Mouse (Mus musculus) layer of hippocampus, adult 9-10 months (tissue): ENCODE results near the gene Gdpd4.

Experiments
- DNase-seq: peaks from one replicate; pipeline ENCODE4 v3.0.0; 2022; ENCODE audit warnings: low spot score

The Gdpd4 gene

DNA sequence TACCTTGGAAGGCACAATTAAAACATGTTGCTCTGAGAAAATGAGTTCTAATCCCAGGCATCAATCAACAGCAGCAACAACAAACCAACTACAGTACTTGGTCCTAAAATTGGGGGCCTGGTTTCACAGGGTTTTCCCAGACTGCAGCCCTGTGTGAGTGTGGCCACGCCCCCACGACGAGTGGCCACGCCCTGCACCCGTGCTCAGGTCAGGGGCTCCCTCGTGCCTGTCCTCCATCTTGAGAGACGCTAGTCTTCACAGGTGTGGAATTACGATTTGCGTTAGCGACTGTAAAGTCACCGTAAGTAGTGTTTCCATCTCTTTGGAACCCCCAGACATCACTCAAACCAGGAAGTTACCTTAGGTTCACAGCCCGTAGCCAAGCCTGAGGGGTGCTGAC is at the start of gene Gdpd4:
TSS of gene Gdpd4 (plus strand) at position 214 of the 400 bp plus-strand sequence.
- DNase-seq = no peak

DNA sequence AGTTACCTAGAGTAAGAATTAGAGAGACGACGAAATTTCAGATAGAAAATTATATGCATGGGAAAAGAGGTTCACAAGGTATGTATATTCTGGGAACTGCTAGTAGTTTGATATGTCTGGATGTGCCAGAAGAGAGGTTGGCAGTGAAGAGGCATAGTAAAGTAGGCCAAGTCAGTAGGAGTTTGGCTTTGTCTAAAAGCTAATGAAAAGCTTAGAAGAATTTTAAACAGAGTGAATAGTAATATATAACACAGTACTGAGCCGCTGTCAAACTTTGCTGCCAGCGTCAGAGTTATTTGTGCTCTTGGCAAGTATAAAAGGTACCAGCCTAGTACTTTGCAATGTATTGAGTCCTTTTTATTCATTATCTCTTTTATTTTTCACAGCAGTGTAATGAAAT is 47.4 kb upstream of the Gdpd4 start:
- no peak for DNase-seq

DNA sequence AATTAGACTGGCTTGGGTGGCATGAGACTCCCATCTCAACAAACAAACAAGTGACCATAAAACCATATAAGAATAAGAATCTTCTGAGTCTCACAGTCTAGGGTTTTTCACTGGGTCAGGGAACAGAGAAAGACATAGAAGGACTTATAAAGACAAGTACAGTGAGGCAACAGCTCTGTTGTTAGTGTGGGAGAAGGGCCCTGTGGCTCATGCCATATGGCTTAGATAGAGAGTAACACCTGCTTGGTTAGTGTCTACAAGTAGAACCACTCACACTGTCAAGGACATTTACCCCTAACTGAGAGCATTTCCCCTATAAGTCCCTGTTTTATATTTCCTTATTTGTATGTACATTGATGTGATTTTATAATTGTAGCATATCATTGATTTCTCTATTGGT is 46.4 kb upstream of the Gdpd4 start:
- no peak for DNase-seq

DNA sequence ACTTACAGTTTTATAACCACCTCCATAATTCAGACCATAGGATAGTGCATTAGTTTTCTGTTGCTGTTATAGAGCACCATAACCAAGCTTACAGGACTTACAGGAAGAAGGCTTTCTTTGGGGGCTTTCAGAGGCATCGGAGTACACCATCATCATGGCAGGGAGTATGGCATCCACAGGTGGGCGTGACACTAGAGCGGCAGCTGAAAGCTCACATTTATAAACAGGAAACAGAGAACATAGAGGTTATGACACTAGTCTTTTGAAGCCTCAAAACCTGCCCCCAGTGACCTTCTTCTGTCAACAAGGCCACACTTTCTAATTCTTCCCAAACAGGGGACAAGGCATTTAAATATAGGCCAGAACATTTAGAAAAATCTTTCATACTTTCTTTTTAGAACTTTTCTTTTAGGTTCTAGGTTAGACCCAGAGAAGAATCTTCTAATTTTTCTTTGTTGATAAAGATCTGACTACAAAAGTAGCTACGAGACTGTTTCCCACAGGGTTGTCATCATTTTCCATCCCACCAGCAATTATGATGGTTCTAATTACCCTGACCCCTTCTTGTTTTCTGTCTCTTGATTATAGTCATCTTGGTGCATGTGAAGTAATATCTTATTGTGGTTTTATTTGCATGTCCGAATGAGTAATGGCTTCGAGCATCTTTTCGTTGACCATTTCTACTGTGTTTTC is 41.8 kb upstream of the Gdpd4 start:
- no peak for DNase-seq

DNA sequence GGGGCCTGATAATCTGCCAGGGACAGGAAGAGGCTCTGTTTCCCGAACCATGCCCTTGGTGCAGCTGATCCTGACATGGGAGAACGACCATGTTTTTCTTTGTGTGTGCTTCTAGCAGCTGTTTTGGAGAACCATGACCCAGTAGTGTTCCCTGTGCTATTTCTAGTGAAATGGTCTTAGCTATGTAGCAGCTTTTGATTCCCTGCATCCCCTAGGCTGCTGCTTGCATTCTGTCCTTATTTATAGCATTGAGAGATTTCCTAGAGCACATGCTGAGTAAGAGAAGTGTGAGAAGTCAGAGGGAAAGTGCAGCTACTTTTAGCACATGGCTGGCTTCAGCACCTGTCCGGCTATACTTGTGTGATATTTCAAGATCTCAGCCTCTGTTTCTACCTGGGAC is 8.1 kb upstream of the Gdpd4 start:
- DNase-seq = no peak

DNA sequence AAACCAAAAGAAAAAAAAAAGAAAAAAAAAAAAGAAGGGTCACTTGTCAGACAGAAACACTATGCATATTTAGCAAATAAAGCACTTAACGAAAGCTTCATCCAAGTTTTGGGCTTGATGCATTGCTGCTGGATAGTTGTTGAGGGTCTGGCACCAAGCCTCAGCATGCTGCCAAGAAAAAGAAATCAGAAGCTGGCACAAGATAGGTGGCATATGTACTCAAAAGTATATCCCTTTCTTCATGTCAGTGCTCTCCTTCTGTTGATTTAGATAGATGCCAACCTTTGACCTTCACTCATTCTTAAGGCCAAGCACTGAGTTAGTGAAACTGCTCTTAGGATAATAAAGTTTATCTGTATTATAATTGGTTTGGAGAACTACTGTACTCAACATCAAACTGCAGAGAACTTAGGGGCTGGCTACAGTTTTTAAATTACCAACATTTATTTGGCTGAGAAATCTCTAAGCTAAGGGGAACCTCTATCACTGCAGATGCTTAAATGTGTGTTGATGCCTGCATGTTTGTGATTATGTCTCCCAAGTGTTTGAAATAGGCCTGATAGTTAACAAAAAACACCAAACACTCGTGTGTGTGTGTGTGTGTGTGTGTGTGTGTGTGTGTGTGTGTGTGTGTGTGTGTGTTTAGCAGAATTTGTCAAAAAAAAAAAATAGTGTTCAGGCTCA is 4.8 kb upstream of the Gdpd4 start:
- DNase-seq = no peak

DNA sequence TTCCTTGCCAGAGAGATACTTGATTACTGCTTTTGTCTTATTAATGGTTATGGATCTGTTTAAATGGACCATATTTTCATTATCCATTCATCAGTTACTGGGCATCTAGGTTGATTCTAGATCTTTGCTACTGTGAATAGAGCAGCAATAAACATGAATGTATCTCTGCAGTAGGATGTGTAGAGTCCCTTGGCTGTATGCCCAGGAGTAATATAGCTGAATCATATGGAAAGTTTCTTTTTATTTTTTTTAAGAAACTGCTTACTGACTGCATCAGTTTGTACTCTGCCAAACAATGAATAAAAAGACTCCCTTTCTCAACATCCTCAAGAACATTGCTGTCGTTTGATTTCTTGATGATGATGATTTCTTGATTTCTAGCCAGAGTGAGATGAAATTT is 6.1 kb downstream of the Gdpd4 start:
- DNase-seq = no peak

DNA sequence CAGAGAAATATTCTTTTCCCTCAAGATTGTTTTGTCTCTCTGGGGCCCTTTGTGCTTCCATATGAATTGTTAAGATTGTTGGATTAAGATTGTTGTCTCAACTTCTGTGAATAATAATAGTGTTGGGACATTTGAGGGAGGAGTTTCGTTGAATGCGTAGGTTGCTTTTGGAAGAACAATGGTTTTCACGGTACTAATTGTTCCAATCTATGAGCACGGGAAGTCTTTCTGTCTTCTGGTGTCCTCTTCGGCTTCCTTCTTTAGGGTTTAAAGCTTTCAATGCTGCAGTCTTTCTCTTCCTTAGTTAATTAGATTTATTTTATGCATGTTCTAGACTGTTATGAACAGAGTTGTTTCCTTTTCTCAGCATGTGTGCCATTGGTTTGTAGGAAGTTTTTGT is 7.2 kb downstream of the Gdpd4 start:
- no peak for DNase-seq

DNA sequence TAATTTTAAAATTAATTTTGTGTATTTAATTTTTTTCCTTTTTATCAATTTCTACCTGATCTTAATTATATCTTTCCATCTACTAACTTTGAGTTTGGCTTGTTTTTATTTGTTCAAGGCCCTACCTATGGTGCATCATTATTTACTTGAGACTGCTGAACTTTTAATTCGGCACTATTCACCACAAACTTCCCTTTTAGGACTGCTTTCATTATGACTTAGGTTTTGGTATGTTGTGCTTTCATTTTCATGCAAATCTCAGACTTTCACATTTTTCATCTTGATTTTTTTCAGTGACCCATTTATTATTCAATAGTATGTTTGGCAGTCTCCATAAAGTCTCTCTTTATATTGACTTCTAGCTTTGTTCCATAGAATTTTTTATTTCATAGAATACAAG is 24.7 kb downstream of the Gdpd4 start:
- no peak for DNase-seq

DNA sequence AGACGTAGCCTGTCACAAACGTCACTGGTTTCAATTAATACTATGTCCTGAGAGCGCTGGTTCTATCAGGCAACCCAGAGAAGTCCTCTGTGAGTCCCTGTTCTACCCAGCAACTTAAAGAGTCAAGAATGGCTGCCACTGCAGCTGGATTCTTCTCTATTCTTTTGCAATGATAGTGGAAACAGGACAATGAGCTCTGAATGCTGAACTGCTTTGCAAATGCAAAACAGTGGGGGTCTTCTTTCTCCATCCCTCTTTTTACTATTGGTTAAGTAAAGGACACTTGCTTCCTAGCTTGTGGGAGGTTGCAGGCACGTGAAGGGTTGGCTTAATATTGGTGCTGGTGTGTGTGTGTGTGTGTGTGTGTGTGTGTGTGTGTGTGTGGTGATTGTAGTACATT is 52.7 kb downstream of the Gdpd4 start:
- no peak for DNase-seq

DNA sequence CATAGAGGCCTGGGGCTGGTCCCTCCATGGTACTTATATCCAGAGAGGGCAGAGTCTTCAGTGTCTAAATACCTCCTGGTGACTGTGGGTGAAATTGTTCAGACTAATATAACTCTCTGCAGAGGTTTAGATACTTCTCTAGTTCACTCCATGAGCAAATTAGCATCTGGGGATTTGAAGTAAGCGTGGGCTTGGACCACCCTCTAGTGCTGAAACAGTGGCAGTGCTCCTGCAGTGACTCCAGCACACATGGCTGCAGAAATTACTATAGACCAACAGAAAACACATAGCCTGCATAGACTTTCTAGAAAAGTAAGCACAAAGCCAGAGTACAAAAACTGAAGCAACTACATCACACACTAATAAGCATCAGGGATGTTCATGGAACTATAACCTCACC is 57.7 kb downstream of the Gdpd4 start:
- peak; percentile 50 for DNase-seq

DNA sequence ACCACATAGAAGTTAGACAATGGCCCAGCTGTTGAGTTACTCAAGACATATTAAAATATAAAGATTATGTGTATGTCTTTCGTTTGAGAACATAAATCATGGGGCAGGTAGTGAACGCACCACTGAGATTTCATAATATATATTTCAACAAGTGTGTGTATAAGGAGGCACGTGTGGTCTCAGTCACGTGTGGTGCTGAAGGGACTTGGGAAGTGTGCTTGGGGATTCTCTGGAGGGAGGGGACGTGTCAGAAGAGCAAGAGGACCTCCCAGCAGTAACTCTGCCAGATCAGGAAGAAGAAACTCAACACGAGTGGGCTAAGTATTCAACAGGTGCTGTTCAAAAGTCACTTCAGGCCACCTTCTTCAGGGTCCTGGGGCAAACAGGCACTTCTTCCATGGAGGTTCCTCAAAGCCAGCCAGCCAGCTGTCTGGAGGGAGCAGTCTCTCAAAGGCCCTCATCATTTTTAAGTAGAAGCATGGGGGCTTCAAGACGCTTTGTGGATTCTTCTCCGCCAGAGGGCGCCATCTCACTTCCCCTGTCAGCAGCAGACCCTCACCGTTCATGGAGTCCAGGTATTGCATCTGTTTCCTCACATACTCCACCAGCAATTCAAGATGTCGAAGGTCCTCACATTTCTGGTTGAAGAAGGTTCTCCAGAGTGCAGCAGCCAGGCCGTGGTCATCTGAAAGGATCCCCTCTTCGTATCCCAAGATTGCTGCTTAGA is 64.5 kb downstream of the Gdpd4 start:
- no peak for DNase-seq

DNA sequence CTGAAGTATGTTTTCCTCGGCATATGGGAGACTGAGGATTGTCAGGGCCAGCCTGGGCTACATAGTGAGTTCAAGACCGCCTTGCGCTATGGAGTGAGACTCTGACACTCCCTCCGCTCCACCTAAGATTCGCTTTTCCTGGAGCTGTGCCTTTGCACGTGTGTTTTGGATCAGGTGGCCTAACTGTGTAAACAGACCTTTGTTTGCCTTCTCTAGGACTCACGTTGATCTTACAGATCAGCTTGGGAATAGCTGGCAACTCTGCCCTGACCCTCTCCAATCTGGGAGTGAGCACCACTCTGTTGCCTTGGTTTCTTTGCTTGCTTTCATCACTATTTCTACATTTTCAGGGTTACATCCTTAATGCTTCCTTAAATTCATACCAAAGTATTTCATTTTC is 82.9 kb downstream of the Gdpd4 start:
- DNase-seq = no peak

DNA sequence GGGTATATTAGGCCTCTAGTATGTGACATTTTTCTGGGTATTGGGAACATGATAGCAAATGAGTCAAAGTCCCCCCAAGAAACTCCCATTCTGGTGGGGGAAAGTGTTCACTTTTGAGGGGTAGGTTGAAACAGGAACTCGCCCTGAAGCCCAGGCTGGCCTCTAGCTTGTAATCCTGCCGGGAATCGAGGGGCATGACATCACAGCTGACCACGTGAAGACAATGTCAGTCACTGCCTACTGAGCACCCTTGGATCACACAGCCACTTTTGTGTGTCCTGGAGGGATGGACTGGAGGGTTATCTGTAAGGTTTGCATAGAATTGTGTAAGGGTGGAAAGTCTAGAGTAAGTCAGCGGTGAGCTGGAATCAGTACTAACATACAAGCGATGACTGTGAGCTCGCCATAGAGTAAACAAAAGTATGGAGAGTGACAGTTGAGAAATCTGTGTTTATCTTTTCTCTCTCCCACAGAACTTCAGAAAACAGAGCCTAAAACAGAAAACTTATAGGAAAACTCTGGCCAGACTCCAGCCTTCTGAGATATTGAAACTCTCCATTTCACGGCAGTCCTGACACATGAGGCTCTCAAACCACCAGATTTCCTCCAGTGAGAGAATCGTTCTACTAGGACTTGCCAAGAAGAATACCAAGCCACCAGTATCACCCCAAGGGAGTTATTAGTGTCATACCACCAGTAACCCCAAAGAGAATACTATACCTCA is 128.5 kb downstream of the Gdpd4 start:
- DNase-seq = no peak

DNA sequence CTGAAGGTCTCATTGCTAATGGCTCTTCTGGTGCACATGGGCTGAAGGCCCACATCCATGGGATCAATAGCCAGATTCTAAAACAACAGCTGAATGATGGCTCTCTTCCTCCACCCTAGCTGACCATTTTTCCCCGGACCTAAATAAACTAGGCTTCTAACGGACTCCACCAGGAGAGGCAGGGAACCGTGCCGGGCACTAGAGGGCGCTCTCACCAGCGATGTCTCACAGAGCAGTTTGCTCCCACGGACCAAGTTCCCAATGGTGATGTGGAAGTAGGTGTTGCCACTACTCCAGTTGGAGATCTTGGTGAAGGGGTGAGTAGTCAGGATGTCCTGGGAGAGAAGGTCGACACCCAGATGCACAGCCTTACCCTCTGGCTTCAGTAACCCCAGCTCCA is 132.2 kb downstream of the Gdpd4 start:
- DNase-seq = peak; percentile 22

DNA sequence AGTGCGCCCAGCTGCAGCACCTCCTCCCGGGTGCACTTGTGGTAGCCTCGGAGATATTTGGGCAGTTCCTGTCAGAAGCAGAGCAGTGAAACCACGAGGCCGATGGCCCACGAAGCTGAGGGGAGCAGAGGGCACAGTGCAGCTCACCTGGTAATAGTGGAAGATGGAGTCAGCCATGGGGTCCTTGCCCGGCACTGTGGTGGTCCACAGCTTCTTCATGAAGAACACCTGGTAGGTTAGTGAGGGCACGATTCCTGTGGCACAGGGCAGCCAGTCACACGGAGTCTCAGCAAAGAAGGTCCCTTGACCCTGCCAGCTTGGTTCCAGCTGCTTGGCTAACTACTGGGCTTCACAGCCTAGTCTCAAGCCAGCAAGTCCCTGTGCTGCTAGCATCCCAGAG is 134.7 kb downstream of the Gdpd4 start:
- no peak for DNase-seq

DNA sequence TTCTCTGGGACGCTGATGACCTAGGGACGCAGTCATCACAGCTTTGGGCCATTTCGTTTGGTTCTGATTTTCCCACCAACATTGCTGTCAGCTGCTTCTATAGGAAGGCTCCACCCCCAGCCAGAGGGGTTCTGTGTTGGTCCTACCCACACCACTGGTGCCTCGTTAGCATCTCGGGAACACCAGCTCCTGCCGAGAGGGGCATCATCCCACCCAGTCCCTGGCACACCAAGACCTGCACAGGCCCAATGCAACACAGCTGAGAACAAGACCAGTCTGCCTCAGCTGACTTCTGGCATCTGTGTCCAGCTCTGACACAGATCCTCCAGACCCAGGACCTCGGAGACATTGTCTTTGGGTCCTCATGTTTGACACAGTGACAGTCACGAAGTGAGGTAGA is 135.2 kb downstream of the Gdpd4 start:
- no peak for DNase-seq

DNA sequence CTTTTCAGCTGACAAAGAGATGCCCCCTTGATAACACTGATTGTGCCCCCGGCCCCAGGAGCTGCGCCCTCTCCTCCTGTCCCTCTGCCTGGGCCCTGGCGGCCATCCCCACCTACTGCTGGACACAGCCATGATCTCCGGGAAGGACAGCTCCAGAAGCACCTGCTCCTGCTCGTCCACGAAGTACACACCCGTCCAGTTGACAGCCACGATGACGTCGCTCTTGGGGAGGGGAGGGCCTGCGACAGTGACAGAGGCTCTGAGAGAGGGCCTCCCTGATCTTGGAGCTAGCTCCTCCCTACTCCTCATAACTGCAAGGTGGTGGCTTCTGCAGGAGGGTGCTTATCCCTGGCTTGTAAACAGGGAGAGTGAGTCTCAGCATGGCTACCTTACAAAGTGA is 146.5 kb downstream of the Gdpd4 start:
- no peak for DNase-seq

DNA sequence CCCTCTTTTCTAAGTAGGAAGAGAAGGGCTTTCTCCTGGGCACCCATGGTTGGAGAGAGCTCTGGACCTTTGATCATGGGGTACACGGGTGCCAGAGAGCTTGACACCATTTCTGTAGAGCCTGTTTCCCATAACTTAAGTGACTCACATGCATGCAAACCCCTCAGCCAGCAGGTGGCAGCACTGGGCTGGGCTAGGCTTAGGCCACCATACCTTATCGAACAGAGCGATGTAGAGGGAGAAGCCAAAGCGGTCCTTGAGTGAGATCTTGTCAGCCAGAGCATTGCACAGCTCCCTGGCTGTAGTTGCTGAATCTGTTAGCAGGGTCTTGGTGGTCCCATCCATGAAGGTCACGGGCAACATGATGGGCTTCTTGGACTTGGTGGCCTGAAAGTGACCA is 151.9 kb downstream of the Gdpd4 start:
- DNase-seq = peak; percentile 55

DNA sequence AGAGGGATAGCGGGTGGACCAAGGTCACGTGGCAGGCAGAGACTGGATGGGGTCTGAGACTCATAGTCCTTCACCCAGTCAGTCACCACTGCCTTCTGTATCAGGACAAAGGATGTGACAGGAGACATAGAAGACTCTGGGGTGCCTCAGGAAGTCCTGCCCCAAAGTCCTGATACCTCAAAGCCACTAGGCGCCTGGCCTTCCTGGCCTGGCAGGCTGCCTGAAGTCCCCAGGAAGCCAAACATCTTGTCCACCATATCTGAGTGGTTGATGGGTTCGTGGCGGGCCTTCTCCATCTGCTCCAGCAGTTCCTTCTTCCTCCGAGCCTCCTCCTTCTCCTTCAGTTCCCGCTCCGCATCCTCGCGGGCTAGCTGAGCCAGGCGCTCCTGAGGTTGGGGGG is 157.7 kb downstream of the Gdpd4 start:
- no peak for DNase-seq

DNA sequence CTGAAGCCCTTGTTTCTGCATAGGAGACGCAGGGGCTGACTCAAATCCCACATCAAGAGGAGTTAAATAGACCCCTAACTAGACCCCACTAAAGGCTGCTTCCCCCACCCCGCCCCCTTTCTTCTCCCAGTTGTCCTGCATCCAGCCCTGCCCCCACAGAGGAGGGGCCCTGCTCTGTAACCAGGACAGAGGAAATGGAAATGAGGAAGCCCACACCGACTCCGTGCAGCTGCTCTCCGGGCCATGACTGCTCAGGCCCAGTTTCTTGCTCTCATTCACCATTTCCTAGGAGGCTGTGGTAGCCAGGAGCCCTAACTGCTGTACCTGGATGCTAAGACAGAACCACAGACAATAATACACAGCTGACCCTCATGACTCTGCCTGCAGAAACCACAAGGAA is 162.6 kb downstream of the Gdpd4 start:
- no peak for DNase-seq

DNA sequence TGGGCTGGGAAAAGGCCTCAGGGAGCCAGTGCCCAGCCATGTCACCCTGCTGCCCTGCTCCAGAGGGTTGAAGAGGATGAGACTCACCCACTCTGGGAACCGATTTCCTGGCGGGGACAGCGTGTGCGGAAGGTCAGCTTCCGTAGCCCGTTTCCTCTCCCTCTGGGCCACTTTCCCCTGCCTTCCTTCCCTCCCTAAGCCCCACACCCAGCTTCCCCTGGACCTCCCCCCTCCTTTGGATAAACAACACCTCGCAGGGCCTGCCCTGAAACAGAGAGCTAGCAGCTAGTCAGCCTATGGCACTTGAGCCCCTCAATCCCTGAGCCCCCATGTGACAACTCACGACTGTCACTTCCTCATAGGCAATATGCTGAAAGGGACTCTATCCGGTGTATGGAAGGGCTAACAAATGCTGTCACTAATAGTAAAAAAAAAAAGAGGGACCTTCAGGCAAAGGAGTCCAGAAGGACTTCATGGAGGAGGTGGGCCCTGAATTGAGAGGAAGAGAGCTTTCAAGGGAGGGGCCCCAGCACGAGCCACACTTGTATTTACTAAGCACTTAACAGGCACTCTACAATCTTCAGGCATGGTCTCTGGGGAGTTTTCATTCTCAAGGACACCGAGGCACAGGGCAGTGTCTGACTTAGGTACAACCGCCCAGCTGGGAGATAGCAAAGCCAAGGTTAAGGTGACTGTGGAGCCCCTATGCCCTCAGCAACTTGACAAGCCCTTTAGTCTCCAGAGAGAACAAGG is 165.0 kb downstream of the Gdpd4 start:
- DNase-seq = no peak
